Mouse (Mus musculus) intestine, postnatal 0 days (tissue): ENCODE results near the gene Svbp. TPM values are rescaled to one million over a fixed set of nuclear protein-coding genes. Genes with fewer than 3 reads are reported as not detected.

Source experiments
- ATAC-seq: fragments of 200-750 bp; cut with Nextera tagmentation; 2 replicates; pipeline ENCODE4 v1.8.0; 2017; ENCODE audit warnings: mild to moderate bottlenecking, moderate TSS enrichment, moderate library complexity
- H3K27ac ChIP-seq: fragments of 300-500 bp; sonication (generic); 2 replicates; pipeline ENCODE4 v1.5.1; 2014; ENCODE audit warnings: mild to moderate bottlenecking, low read depth, low read length, moderate library complexity
- H3K27me3 ChIP-seq: fragments of 300-500 bp; sonication (generic); replicated peaks from 2 replicates; pipeline ENCODE4 v1.6.1; 2014; ENCODE audit warnings: low read length, mixed read lengths; ENCODE audit not compliant: control insufficient read depth, insufficient read depth
- H3K36me3 ChIP-seq: fragments of 300-500 bp; sonication (generic); 2 replicates; pipeline ENCODE4 v1.6.1; 2014; ENCODE audit warnings: mild to moderate bottlenecking, moderate library complexity; ENCODE audit not compliant: control insufficient read depth, insufficient read depth
- H3K4me1 ChIP-seq: fragments of 300-500 bp; sonication (generic); replicated peaks from 2 replicates; pipeline ENCODE4 v1.6.1; 2014; ENCODE audit warnings: antibody characterized with exemption, low read length, mixed read lengths; ENCODE audit not compliant: control insufficient read depth, insufficient read depth
- H3K4me2 ChIP-seq: fragments of 300-500 bp; sonication (generic); replicated peaks from 2 replicates; pipeline ENCODE4 v1.6.1; 2014; ENCODE audit warnings: low read depth, mild to moderate bottlenecking, moderate library complexity
- H3K4me3 ChIP-seq: fragments of 300-500 bp; sonication (generic); 2 replicates; pipeline ENCODE4 v1.5.1; 2014; ENCODE audit warnings: low read depth, low read length
- H3K9ac ChIP-seq: fragments of 300-500 bp; sonication (generic); 2 replicates; pipeline ENCODE4 v1.6.1; 2014; ENCODE audit warnings: mild to moderate bottlenecking, low read depth, low read length
- H3K9me3 ChIP-seq: fragments of 300-500 bp; sonication (generic); 2 replicates; pipeline ENCODE4 v1.6.1; 2016; ENCODE audit warnings: mixed run types; ENCODE audit not compliant: control insufficient read depth
- CTCF ChIP-seq: sonication (generic); IDR thresholded peaks from 2 replicates; pipeline ENCODE4 v1.5.1; 2016; ENCODE audit warnings: low read depth, mild to moderate bottlenecking, control low read depth, antibody characterized with exemption, moderate library complexity
- WGBS: fragments of 180-500 bp; shearing (Covaris S2); extraction: QIAGEN DNeasy Blood & Tissue Kit; methylation state at CpG from one replicate; pipeline ENCODE4 v1.1.7; 2014; 5-methylcytosine and 5-hydroxymethylcytosine counted together
- polyA plus RNA-seq: library from polyadenylated mRNA; unstranded; fragments of >200 nt; fragmentation: Nextera tagmentation; extraction: Ambion mirVana; gene quantifications from 2 replicates; pipeline ENCODE4 v1.2.1, GENCODE M21; 2015

Gene Svbp
- polyA plus RNA-seq, 1 experiment from 2014 or later, result 91.6 TPM

DNA sequence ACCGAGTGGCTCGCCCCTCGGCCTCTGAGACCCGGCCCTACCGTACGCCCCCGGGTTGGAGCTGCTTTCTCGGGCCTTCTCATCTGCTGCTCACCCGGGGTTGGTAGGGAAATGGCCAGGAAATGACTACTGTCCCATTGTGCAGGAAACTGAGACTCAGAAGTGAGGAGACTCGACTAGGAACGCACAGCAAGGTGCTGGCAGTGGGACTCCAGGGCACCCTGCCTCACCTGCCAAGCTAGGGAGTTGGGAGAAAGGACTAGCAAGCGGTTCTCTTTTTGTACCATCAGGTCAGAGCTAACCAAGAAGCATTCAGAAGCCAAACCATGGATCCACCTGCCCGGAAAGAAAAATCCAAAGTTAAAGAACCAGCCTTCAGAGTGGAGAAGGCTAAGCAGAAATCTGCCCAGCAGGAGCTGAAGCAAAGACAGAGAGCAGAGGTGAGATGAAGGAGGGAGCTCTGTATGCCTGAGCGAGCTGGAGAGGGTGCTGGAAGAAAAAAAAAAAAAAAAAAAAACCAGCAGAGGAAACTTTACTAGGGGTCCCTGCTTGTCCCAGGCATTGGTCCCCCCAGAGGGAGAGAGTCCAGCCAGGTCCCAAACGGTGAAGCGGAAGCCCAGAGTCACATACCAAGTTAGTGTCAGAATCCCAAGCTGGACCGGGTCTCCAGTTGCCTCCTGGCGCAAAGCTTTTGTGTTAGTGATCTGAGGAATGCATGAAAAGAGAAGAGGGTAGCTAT is 645 bp downstream of the Svbp start:
- no peak; the same call in 1 of the 2 replicates for ATAC-seq
- WGBS, result 13% methylated on average over 18 of the region's 18 CpGs

DNA sequence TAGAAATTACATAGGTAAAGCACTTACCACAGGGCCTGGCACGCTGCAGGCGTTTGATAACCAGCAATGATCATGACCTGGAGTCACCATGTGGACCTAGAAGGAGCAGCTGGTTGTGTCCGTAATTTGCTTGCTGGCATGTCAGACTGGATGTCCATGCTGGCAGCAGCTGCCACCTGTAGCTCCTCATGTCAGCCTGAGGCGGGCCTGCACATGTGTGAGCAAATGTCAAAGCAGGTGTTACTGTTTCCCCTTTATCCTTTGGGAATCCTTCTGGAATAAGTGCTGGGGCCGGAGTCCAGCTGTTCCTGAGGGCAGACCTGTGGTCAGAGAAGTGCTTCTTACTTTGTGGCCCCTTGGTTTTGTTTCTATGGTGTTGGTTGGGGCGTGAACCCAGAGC is 3.0 kb downstream of the Svbp start:
- Histone ChIP-seq H3K9ac (no peak overlapping the region), H3K27ac (no peak overlapping the region), H3K9me3 (no peaks in the 10 kb centered on the region), H3K27me3 (no peaks in the 10 kb centered on the region), H3K4me1 (0 out of 2 replicates have a peak, but pooled peaks cover 3% of the 10 kb centered on the region), H3K4me3 (no peak overlapping the region), H3K36me3 (0 out of 2 replicates have a peak, but pooled peaks cover 4% of the 10 kb centered on the region), H3K4me2 (no peak overlapping the region)
- WGBS, result 85% methylated on average over 6 of the region's 6 CpGs
- no peak for ATAC-seq
- TF ChIP-seq CTCF, result no peak

More for the DNA sequence above, 645 bp downstream of the Svbp start:
- H3K27ac ChIP-seq, result peak overlapping the region; percentile 36; the same call in 1 of the 2 replicates
- no peaks in the 10 kb centered on the region for H3K9me3 ChIP-seq
- no peaks in the 10 kb centered on the region for H3K36me3 ChIP-seq
- H3K4me3 ChIP-seq, result peak overlapping the region; percentile 88
- 0 out of 2 replicates have a peak, but pooled peaks cover 3% of the 10 kb centered on the region for H3K4me1 ChIP-seq
- TF ChIP-seq CTCF, result no peak
- H3K4me2 ChIP-seq, result peak overlapping the region; percentile 72
- H3K27me3 ChIP-seq, result no peaks in the 10 kb centered on the region
- H3K9ac ChIP-seq, result peak overlapping the region; percentile 61

DNA sequence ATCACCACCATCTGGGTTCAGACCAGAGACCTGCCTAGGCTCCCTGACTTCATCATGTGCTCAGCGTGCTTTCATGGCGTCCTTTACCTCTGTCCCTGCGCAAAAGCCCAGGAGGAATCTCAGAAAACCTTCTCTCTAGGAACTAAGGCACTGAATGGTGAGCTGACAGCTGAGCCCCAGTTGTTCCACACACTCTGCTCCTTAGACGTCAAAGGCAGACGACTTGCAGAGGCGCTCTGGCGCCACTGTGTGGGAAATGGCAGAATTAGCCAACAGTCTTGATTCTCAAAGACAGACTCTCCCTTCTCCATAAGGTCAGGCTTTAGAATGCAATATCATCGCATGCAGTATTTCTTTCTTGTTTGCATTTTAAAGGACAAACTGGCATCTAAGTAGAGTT is 9.6 kb downstream of the Svbp start:
- Histone ChIP-seq H3K9me3 (no peaks in the 10 kb centered on the region), H3K4me2 (no peak overlapping the region), H3K27ac (no peak overlapping the region), H3K36me3 (0 out of 2 replicates have a peak, but pooled peaks cover 4% of the 10 kb centered on the region), H3K4me3 (no peak overlapping the region), H3K27me3 (no peaks in the 10 kb centered on the region), H3K9ac (0 out of 2 replicates have a peak overlapping the region, but pooled peaks have one; percentile 1), H3K4me1 (no peaks in the 10 kb centered on the region)
- peak; percentile 95 for TF ChIP-seq CTCF
- no peak for ATAC-seq
- whole genome bisulfite sequencing, result 17% methylated on average over 8 of the region's 8 CpGs

DNA sequence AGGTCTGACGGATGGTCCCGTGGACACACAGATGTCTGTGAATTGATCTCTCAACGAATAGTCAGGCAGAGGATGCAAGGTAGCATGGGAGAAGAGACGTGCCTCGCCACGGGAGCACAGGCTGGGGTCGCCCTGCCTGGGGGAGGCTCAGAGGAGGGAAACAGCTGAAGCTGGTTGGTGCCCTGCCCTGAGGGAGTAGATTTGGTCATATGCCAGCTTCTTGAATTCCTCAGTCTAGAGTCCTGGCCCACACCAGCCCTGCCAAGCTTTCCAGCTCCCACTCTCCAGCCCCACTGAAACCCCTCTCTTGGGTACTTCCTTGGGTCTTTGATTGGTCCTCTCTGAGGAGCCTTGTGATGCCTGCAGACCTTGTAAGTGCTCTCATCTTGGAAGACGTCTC is 21.6 kb downstream of the Svbp start:
- ATAC-seq, result no peak
- WGBS, result 70% methylated on average over 8 of the region's 8 CpGs
- no peaks in the 10 kb centered on the region for H3K36me3 ChIP-seq

DNA sequence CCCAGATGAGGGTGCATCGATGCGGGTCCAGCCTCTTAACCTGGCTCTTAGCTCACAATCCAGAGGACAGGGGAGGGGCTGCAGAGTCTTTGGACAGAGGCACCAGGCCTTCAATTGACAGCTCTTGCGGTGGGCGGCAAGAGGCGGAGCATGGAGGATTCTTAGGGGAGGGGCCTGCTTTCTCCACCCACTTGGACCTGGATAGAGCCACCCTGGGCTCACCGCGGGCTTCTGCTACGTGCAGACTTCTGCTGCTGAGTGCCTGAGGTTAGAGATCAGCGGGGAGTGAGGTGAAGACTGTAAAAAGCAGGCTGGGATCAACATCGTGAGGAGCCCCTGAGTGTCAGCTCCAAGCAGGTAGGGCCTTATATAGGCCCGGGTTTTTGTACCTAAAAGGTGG is 23.1 kb downstream of the Svbp start, which contains the start of gene Tmem269:
TSS of gene Tmem269 (minus strand) at position 49 of the 400 bp plus-strand sequence.
- no peak for ATAC-seq
- 18% methylated on average over 11 of the region's 11 CpGs for WGBS
- H3K9ac ChIP-seq, result no peak within 1 kb of the TSS
- no peak within 1 kb of the TSS for H3K27ac ChIP-seq
- TF ChIP-seq CTCF, result no peak
- H3K4me2 ChIP-seq, result no peak within 1 kb of the TSS
- no peaks in the 10 kb centered on the region for H3K9me3 ChIP-seq
- H3K4me3 ChIP-seq, result no peak within 1 kb of the TSS
- H3K27me3 ChIP-seq, result no peaks in the 10 kb centered on the region
- H3K36me3 ChIP-seq, result no peaks in the 10 kb centered on the region; the same call in 1 of the 2 replicates
- H3K4me1 ChIP-seq, result no peaks in the 10 kb centered on the region

More for the DNA sequence above, 21.6 kb downstream of the Svbp start:
- Histone ChIP-seq H3K4me2 (no peak overlapping the region), H3K4me3 (no peak overlapping the region), H3K4me1 (no peaks in the 10 kb centered on the region), H3K27me3 (no peaks in the 10 kb centered on the region), H3K9me3 (no peaks in the 10 kb centered on the region), H3K9ac (no peak overlapping the region), H3K27ac (no peak overlapping the region)
- no peak for TF ChIP-seq CTCF

DNA sequence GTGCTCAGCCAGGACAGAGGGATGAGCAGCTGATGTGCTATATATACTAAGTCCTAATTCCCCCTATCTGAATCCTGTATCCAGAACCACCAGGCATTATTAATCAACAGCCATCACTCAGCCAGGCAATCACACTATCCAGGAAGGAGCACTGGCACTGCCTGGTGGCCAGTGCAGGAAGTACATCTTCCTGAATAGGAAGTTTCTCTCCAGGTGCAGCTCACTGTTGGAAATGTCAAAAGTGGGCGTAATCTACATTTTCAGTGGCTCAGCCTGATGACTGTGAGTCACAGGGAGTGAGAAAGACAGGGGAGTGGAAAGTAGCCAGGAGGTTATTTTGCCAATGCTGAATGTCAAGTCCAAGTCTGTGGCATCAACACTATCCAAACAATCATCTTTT is 28.6 kb downstream of the Svbp start:
- WGBS, result 88% methylated on average over 1 of the region's 1 CpGs
- TF ChIP-seq CTCF, result peak; percentile 83
- 0 out of 2 replicates have a peak, but pooled peaks have one; percentile 23 for ATAC-seq

More for the DNA sequence above, 28.6 kb downstream of the Svbp start:
- Histone ChIP-seq H3K27ac (no peak overlapping the region), H3K4me2 (no peak overlapping the region), H3K36me3 (peaks cover 39% of the 10 kb centered on the region), H3K9ac (no peak overlapping the region), H3K4me3 (no peak overlapping the region), H3K4me1 (no peaks in the 10 kb centered on the region), H3K9me3 (no peaks in the 10 kb centered on the region), H3K27me3 (no peaks in the 10 kb centered on the region)
